Mouse (Mus musculus) thymus, adult 2 months (tissue): ENCODE measurements around the gene Cd180. TPM values are rescaled to one million over a fixed set of nuclear protein-coding genes. Genes with fewer than 3 reads are reported as not detected.

ENCODE experiments used
- DNase-seq: peaks from one replicate; pipeline ENCODE4 v3.0.0; 2021
- H3K27ac ChIP-seq: fragments of 200-500 bp; 2 replicates; pipeline ENCODE4 v1.5.1; 2012; ENCODE audit warnings: low read length, control low read depth; ENCODE audit not compliant: control insufficient read depth, insufficient read depth
- H3K27me3 ChIP-seq: fragments of 200-500 bp; 2 replicates; pipeline ENCODE4 v1.6.1; 2012; ENCODE audit warnings: mild to moderate bottlenecking, low read length, moderate library complexity, mixed read lengths; ENCODE audit not compliant: control insufficient read depth, insufficient read depth
- H3K36me3 ChIP-seq: fragments of 200-500 bp; 2 replicates; pipeline ENCODE4 v1.6.1; 2012; ENCODE audit warnings: mild to moderate bottlenecking, low read length, moderate library complexity; ENCODE audit not compliant: control insufficient read depth, insufficient read depth
- H3K4me1 ChIP-seq: fragments of 200-500 bp; replicated peaks from 2 replicates; pipeline ENCODE4 v1.6.1; 2012; ENCODE audit warnings: low read length; ENCODE audit not compliant: control insufficient read depth, insufficient read depth
- H3K4me3 ChIP-seq: fragments of 200-500 bp; 2 replicates; pipeline ENCODE4 v1.5.1; 2012; ENCODE audit warnings: mild to moderate bottlenecking, low read length, control low read depth, moderate library complexity; ENCODE audit not compliant: control insufficient read depth, insufficient read depth
- CTCF ChIP-seq: fragments of 200-500 bp; IDR thresholded peaks from 2 replicates; pipeline ENCODE4 v1.5.1; 2012; ENCODE audit warnings: mild to moderate bottlenecking, control low read depth, low read length, moderate library complexity, borderline replicate concordance; ENCODE audit not compliant: control insufficient read depth, poor library complexity, insufficient read depth; ENCODE audit errors: extremely low read depth
- POLR2A ChIP-seq: fragments of 200-500 bp; IDR thresholded peaks from 2 replicates; pipeline ENCODE4 v1.6.1; 2012; ENCODE audit warnings: mild to moderate bottlenecking, low read length, control low read depth, moderate library complexity; ENCODE audit not compliant: control insufficient read depth, poor library complexity, insufficient read depth; ENCODE audit errors: extremely low read depth
- WGBS: fragments of 180-500 bp; shearing (Covaris S2); methylation state at CpG from one replicate; pipeline ENCODE4 v1.1.7; 2018; 5-methylcytosine and 5-hydroxymethylcytosine counted together
- polyA plus RNA-seq: library from polyadenylated mRNA; depleted of rRNA; stranded (reverse); fragments of >200 nt; gene quantifications from 2 replicates; pipeline ENCODE4 v1.2.3, GENCODE M21; 2012

Gene Cd180
- polyA plus RNA-seq, 1 experiment, result 4.5 TPM

DNA sequence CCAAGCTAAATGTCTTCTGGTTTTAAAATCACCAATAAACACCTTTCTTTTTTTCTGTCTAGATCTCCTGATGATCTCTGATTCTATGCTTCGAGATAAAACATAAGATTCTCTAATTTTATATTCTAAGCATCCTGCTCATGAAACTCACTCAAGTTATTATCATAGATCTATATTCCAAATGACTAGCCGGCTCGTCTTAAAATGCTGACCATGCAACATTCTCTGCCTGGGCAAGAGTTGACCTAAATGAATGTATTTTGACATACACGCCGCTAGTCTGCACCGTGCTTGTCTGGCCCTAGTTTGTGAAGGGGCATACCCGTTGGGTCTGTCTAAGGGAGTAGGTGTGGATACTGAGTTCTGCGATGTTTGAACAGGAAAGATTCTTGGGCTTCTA lies 61.8 kb downstream of the Cd180 start:
- no peaks in the 10 kb centered on the region for H3K4me1 ChIP-seq
- TF ChIP-seq POLR2A, result no peak
- no peak for TF ChIP-seq CTCF
- H3K36me3 ChIP-seq, result no peaks in the 10 kb centered on the region
- WGBS, result 95% methylated on average over 8 of the region's 8 CpGs
- H3K27ac ChIP-seq, result no peak overlapping the region
- DNase-seq, result no peak
- no peak overlapping the region for H3K4me3 ChIP-seq
- H3K27me3 ChIP-seq, result no peaks in the 10 kb centered on the region

DNA sequence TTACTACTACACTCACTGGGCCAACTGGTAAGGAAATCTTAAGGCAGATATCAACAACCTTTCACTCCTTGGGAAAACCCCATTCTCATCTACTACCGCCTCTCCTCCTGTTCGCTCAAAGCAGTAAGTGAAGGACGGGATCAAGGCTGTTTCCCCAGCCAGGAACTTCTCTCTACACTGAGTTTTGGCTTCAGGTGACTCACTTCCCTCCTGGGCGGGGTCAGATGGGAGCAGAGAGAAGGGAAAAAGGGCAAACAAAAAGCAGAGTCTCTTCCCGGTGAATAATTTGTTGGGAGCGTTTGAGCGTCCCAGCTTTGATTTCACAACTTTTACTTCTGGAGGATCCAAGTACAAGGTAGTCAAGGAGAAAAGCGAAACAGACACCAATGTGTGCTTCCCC lies 62.7 kb downstream of the Cd180 start:
- TF ChIP-seq CTCF (no peak), POLR2A (no peak)
- Histone ChIP-seq H3K4me1 (no peaks in the 10 kb centered on the region), H3K27me3 (no peaks in the 10 kb centered on the region), H3K36me3 (no peaks in the 10 kb centered on the region), H3K4me3 (no peak overlapping the region), H3K27ac (no peak overlapping the region)
- no peak for DNase-seq
- WGBS, result 89% methylated on average over 8 of the region's 8 CpGs

DNA sequence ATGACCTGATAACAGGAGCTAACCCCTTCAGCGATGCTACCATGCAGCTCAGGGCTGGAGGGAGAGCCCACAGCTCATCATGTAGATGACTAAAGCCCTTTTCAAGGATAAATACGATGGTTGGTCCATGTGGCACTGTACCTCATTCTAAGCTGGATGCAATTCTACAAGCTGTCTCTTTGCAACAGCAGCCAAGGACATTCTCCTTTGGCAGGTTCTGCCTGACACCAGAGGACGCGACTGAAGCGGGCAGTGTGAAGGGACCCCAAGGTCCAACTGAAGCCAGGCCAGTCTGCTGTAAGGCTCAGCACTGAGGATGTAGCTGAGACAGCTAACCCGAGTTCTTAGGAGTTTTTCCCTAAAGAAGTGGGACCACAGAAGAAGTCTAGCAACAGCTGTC lies 64.7 kb downstream of the Cd180 start:
- H3K4me1 ChIP-seq, result no peaks in the 10 kb centered on the region
- TF ChIP-seq CTCF (no peak), POLR2A (no peak)
- H3K4me3 ChIP-seq, result no peak overlapping the region
- no peaks in the 10 kb centered on the region for H3K36me3 ChIP-seq
- DNase-seq, result no peak
- WGBS, result 96% methylated on average over 6 of the region's 6 CpGs
- H3K27ac ChIP-seq, result no peak overlapping the region
- no peaks in the 10 kb centered on the region for H3K27me3 ChIP-seq

DNA sequence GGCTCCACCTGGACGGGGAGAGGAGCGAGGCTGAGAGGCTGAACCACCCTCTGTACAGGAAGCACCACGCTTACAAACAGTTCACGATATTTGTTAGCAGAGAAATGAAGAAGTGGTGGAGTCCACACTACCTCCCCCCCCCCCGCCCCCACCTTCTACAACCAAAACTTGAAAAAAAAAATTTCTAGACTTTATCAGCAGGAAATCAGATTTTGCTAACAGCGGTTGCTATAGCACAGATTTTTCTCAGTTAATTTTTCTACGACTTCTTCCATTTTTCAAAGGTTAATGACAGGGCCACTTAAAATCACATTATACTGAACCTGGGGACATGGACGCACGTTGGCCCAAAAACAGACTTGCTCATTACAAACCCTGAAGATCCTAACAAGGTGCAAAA lies 68.1 kb downstream of the Cd180 start:
- DNase-seq, result no peak
- Histone ChIP-seq H3K4me3 (no peak overlapping the region), H3K27me3 (no peaks in the 10 kb centered on the region), H3K4me1 (no peaks in the 10 kb centered on the region), H3K27ac (no peak overlapping the region), H3K36me3 (no peaks in the 10 kb centered on the region)
- WGBS, result 26% methylated on average over 9 of the region's 9 CpGs
- TF ChIP-seq POLR2A (no peak), CTCF (no peak)

DNA sequence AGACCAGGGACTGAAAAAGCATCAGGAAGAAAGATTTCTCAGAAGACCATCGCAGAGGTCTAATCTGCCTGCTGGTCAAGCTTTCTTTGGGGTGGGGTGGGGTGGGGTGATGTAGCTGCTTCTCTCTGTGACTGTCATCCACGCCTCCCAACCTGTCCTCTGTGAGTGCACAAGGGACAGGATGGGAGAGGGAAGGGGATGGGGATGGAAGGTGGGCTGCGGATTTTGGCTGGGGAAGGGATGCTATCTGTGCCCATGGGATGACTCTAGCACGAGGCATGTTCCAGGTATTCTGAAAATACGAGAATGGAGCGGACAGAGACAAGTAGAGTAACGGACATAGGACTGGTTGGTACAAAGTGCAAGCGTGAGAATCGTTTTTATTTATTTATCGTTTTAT lies 68.8 kb downstream of the Cd180 start:
- no peaks in the 10 kb centered on the region for H3K27me3 ChIP-seq
- WGBS, result 98% methylated on average over 10 of the region's 10 CpGs
- no peak for TF ChIP-seq POLR2A
- no peak for TF ChIP-seq CTCF
- H3K4me1 ChIP-seq, result no peaks in the 10 kb centered on the region
- no peak overlapping the region for H3K27ac ChIP-seq
- H3K4me3 ChIP-seq, result no peak overlapping the region
- no peaks in the 10 kb centered on the region for H3K36me3 ChIP-seq
- no peak for DNase-seq

DNA sequence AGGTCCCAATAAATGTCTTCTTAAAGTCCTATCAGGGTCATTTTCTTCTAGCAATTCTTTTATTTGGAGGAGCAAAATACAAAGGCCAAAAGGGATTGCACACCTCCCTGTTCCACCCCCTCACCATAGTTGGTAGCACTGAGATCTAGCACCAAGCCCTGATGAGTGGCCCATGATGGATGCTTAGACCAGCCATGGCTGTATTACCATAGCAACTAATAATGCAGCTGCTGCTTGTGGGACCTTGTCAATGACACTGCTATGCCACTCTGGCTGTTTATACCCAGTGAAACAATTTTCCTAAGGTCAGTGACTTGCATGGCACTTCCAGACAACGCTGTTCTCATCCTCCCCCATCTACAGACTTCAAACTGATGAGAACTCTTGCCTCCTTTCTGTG lies 70.9 kb downstream of the Cd180 start:
- no peak overlapping the region for H3K4me3 ChIP-seq
- H3K36me3 ChIP-seq, result no peaks in the 10 kb centered on the region
- DNase-seq, result no peak
- TF ChIP-seq POLR2A (no peak), CTCF (no peak)
- no peaks in the 10 kb centered on the region for H3K4me1 ChIP-seq
- 97% methylated on average over 1 of the region's 1 CpGs for WGBS
- no peak overlapping the region for H3K27ac ChIP-seq
- H3K27me3 ChIP-seq, result no peaks in the 10 kb centered on the region

DNA sequence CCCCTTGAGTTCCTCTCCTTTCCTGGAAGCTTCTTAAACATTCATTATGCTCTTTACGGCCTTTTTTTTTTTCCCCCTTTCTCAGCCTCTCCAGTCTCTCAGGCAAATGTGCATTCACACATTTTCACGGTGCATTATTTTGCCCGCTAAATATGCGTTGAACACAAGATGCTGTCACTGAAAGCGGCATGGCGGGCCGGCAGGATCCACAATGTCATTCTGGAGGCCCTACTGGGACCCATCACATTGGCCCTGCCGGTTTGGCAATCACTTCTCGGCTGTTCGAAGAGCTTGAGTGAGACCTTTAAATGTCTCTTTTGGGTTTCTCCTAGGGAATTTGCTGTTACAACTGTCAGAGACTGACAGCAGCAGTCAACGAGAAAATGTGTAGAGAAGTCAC lies 71.9 kb downstream of the Cd180 start:
- Histone ChIP-seq H3K27me3 (no peaks in the 10 kb centered on the region), H3K27ac (no peak overlapping the region), H3K4me3 (no peak overlapping the region), H3K36me3 (no peaks in the 10 kb centered on the region), H3K4me1 (no peaks in the 10 kb centered on the region)
- no peak for DNase-seq
- WGBS, result 96% methylated on average over 11 of the region's 11 CpGs
- TF ChIP-seq CTCF, result no peak
- no peak for TF ChIP-seq POLR2A
